Comparison of ENCODE assay signal across 31 mouse cellular contexts in genomic region chr19:18650473-18650872, GRCm38 (mm10). TPM values are rescaled to one million over a fixed set of nuclear protein-coding genes. Genes with fewer than 3 reads are reported as not detected.
DNase-seq lines count a peak whose midpoint lies in the region; ATAC-seq and TF ChIP-seq lines count a peak whose summit lies in the region.
"Had no signal": no experiment of that assay in that cellular context is flagged by ENCODE, and none has a peak within 500 bp of the region (broad histone marks: within the 10 kb centered on the region; RNA-seq: fewer than 3 reads in every experiment).

No protein-coding gene starts in this region.

- no peak for DNase-seq in gastrocnemius, adult 2 months
- DNase-seq in gastrocnemius, postnatal 25 days = no peak
- peak; percentile 63 for DNase-seq in liver
- no peak for DNase-seq in lung, postnatal 25 days (ENCODE audit: low spot score)
- no peak for DNase-seq in spleen, adult 12 weeks (ENCODE audit: low spot score)
- DNase-seq: adrenal gland, postnatal 10 days; cerebellum, adult 8-10 months; cerebellum, postnatal 25 days; forebrain, postnatal 0 days; gastrocnemius, postnatal 14 days; heart, adult 18-20 months; heart, postnatal 4 days; kidney, postnatal 25 days; lung, adult 2 months; lung, postnatal 10 days; right cerebral cortex, postnatal 25 days; spleen, adult 18-20 months; thymus, postnatal 14 days had no signal

- H3K4me3 ChIP-seq in gastrocnemius, adult 2 months = no peak overlapping the region
- no peak overlapping the region for H3K4me3 ChIP-seq in liver, embryonic 15.5 days (replicated peaks)
- H3K4me3 ChIP-seq: embryonic facial prominence, embryonic 12.5 days; heart, embryonic 12.5 days; hindbrain, embryonic 13.5 days; kidney, embryonic 15.5 days; left cerebral cortex, adult 2 months; limb, embryonic 13.5 days; megakaryocyte, embryonic 14.5 days; midbrain, embryonic 13.5 days had no signal

- 28% methylated on average over 6 of the region's 6 CpGs for WGBS in liver, embryonic 15.5 days (ENCODE audit: insufficient replicate concordance)

- H3K9ac ChIP-seq in liver, embryonic 15.5 days = no peak overlapping the region
- H3K9ac ChIP-seq: embryonic facial prominence, embryonic 12.5 days; forebrain, postnatal 0 days; heart, embryonic 12.5 days; hindbrain, embryonic 13.5 days; kidney, embryonic 15.5 days; limb, embryonic 13.5 days; midbrain, embryonic 13.5 days had no signal

- TF ChIP-seq CTCF in gastrocnemius, adult 2 months (IDR thresholded peaks at IDR 0.05) = no peak

- H3K27me3 ChIP-seq in liver, embryonic 15.5 days = no peaks in the 10 kb centered on the region
- H3K27me3 ChIP-seq: embryonic facial prominence, embryonic 12.5 days; heart, embryonic 12.5 days; hindbrain, embryonic 13.5 days; kidney, embryonic 15.5 days; limb, embryonic 13.5 days; megakaryocyte, embryonic 14.5 days; midbrain, embryonic 13.5 days; Patski had no signal

- H3K4me2 ChIP-seq in liver, embryonic 15.5 days = peak overlapping the region; percentile 32
- H3K4me2 ChIP-seq: embryonic facial prominence, embryonic 12.5 days; heart, embryonic 12.5 days; hindbrain, embryonic 13.5 days; kidney, embryonic 15.5 days; limb, embryonic 13.5 days; midbrain, embryonic 13.5 days had no signal

- H3K36me3 ChIP-seq in liver, embryonic 15.5 days (replicated peaks) = no peaks in the 10 kb centered on the region
- H3K36me3 ChIP-seq: embryonic facial prominence, embryonic 12.5 days; heart, embryonic 12.5 days; hindbrain, embryonic 13.5 days; kidney, embryonic 15.5 days; limb, embryonic 13.5 days; midbrain, embryonic 13.5 days had no signal

- H3K9me3 ChIP-seq in liver, embryonic 15.5 days (replicated peaks) = no peaks in the 10 kb centered on the region
- H3K9me3 ChIP-seq: embryonic facial prominence, embryonic 12.5 days; heart, embryonic 12.5 days; hindbrain, embryonic 13.5 days; kidney, embryonic 15.5 days; limb, embryonic 13.5 days; megakaryocyte, embryonic 14.5 days; midbrain, embryonic 13.5 days had no signal

- H3K4me1 ChIP-seq in liver, embryonic 15.5 days (replicated peaks) = peaks cover 69% of the 10 kb centered on the region
- H3K4me1 ChIP-seq: embryonic facial prominence, embryonic 12.5 days; hindbrain, embryonic 13.5 days; kidney, embryonic 15.5 days; limb, embryonic 13.5 days; midbrain, embryonic 13.5 days had no signal

- intact Hi-C loops in gastrocnemius, adult 2 months (cut with DNase I) = no loop called here

- ATAC-seq in liver, embryonic 15.5 days (ENCODE audit: insufficient read depth) = peak; percentile 21; the same call in 1 of the 2 replicates
- ATAC-seq in megakaryocyte-erythroid progenitor cell, adult 5-6 weeks (replicated peaks; ENCODE audit: low FRiP score, low TSS enrichment, poor library complexity, severe bottlenecking) = peak; percentile 46
- ATAC-seq in monocyte, adult 5-6 weeks (replicated peaks; ENCODE audit: insufficient number of reproducible peaks, low FRiP score, low TSS enrichment, poor library complexity, severe bottlenecking) = no peak
- ATAC-seq: forebrain, postnatal 0 days; intestine, postnatal 0 days; midbrain, embryonic 13.5 days; Patski had no signal

- peak overlapping the region; percentile 28; the same call in 1 of the 2 replicates for H3K27ac ChIP-seq in gastrocnemius, adult 2 months
- peak overlapping the region; percentile 19 for H3K27ac ChIP-seq in liver, embryonic 15.5 days (replicated peaks)
- H3K27ac ChIP-seq: embryonic facial prominence, embryonic 12.5 days; hindbrain, embryonic 13.5 days; kidney, embryonic 15.5 days; left cerebral cortex, adult 2 months; limb, embryonic 13.5 days; midbrain, embryonic 13.5 days had no signal

RNA-seq across cellular contexts. Expression of gene Nmrk1, which starts 18.7 kb away (rescaled TPM):
- 1 to 10 TPM; 2.8 to 3.3 TPM for total RNA-seq in gastrocnemius, adult 2 months (2021)
- 1 to 10 TPM; 2.2 to 2.7 TPM for total RNA-seq in gastrocnemius, postnatal 25 days (2021)
- 5.5 and 5.9 TPM in 2 replicates for polyA plus RNA-seq in liver, embryonic 15.5 days (2015; fragmentation: Nextera tagmentation; extraction: Ambion mirVana)
- 7.0 and 9.5 TPM in 2 replicates for total RNA-seq in megakaryocyte-erythroid progenitor cell, adult 5-6 weeks (2014; fragmentation: Nextera tagmentation)
- 8.3 and 11.0 TPM in 2 replicates for total RNA-seq in megakaryocyte-erythroid progenitor cell, adult 5-6 weeks (2017)
- 7.0 to 19.9 TPM (median 7.7 TPM) in 3 replicates for total RNA-seq in monocyte, adult 5-6 weeks (2017)

RNA-seq across cellular contexts. Expression of gene Ostf1, which starts 18.9 kb away (rescaled TPM):
- total RNA-seq in gastrocnemius, adult 2 months (2021) = 10 to 100 TPM; 20.6 to 21.6 TPM
- 10 to 100 TPM; 19.1 to 26.4 TPM for total RNA-seq in gastrocnemius, postnatal 25 days (2021)
- polyA plus RNA-seq in liver, embryonic 15.5 days (2015; fragmentation: Nextera tagmentation; extraction: Ambion mirVana) = 64.6 and 66.5 TPM in 2 replicates
- total RNA-seq in megakaryocyte-erythroid progenitor cell, adult 5-6 weeks (2014; fragmentation: Nextera tagmentation) = 38.8 and 45.6 TPM in 2 replicates
- 63.0 and 78.0 TPM in 2 replicates for total RNA-seq in megakaryocyte-erythroid progenitor cell, adult 5-6 weeks (2017)
- total RNA-seq in monocyte, adult 5-6 weeks (2017) = 458 to 713 TPM (median 609 TPM) in 3 replicates

RNA-seq across cellular contexts. Expression of gene Carnmt1, which starts 20.1 kb away (rescaled TPM):
- 100 to 1,000 TPM; 130 to 135 TPM for total RNA-seq in gastrocnemius, adult 2 months (2021)
- 100 to 1,000 TPM in 1 of 2 experiments, 10 to 100 TPM in 1; 93.9 to 131 TPM for total RNA-seq in gastrocnemius, postnatal 25 days (2021)
- 14.7 and 16.8 TPM in 2 replicates for polyA plus RNA-seq in liver, embryonic 15.5 days (2015; fragmentation: Nextera tagmentation; extraction: Ambion mirVana)
- total RNA-seq in megakaryocyte-erythroid progenitor cell, adult 5-6 weeks (2014; fragmentation: Nextera tagmentation) = 39.9 and 65.9 TPM in 2 replicates
- 57.4 and 65.4 TPM in 2 replicates for total RNA-seq in megakaryocyte-erythroid progenitor cell, adult 5-6 weeks (2017)
- 6.6 to 20.4 TPM (median 15.4 TPM) in 3 replicates for total RNA-seq in monocyte, adult 5-6 weeks (2017)
